Mouse (Mus musculus) midbrain, embryonic 13.5 days (tissue): ENCODE measurements at regions not wholly inside any gene's neighbourhood (a gene's known extent, or its start where the extent isn't known, plus 50 kb on each side); places are given as distances from the start of the nearest gene placed in this dataset.

ENCODE experiments used
- ATAC-seq: fragments of 200-750 bp; cut with Nextera tagmentation; 2 replicates; pipeline ENCODE4 v1.8.0; 2017; ENCODE audit warnings: mild to moderate bottlenecking, moderate TSS enrichment, moderate library complexity
- H3K27ac ChIP-seq: fragments of 300-500 bp; sonication (generic); 2 replicates; pipeline ENCODE4 v1.5.1; 2015; ENCODE audit warnings: inconsistent platforms, mild to moderate bottlenecking, moderate library complexity
- H3K27me3 ChIP-seq: fragments of 300-500 bp; sonication (generic); 2 replicates; pipeline ENCODE4 v1.6.1; 2015; ENCODE audit warnings: mild to moderate bottlenecking, inconsistent platforms
- H3K36me3 ChIP-seq: fragments of 300-500 bp; sonication (generic); 2 replicates; pipeline ENCODE4 v1.6.1; 2015; ENCODE audit warnings: mild to moderate bottlenecking, inconsistent platforms
- H3K4me1 ChIP-seq: fragments of 300-500 bp; sonication (generic); replicated peaks from 2 replicates; pipeline ENCODE4 v1.6.1; 2015; ENCODE audit warnings: inconsistent platforms
- H3K4me2 ChIP-seq: fragments of 300-500 bp; sonication (generic); replicated peaks from 2 replicates; pipeline ENCODE4 v1.6.1; 2015; ENCODE audit warnings: moderate library complexity, mild to moderate bottlenecking, inconsistent platforms
- H3K4me3 ChIP-seq: fragments of 300-500 bp; sonication (generic); replicated peaks from 2 replicates; pipeline ENCODE4 v1.5.1; 2015; ENCODE audit warnings: mild to moderate bottlenecking, inconsistent platforms
- H3K9ac ChIP-seq: fragments of 300-500 bp; sonication (generic); replicated peaks from 2 replicates; pipeline ENCODE4 v1.6.1; 2015; ENCODE audit warnings: mild to moderate bottlenecking, inconsistent platforms
- H3K9me3 ChIP-seq: fragments of 300-500 bp; sonication (generic); 2 replicates; pipeline ENCODE4 v1.6.1; 2016; ENCODE audit warnings: mild to moderate bottlenecking, inconsistent platforms
- WGBS: fragments of 180-500 bp; shearing (Covaris S2); methylation state at CpG from one replicate; pipeline ENCODE4 v1.1.7; 2015; 5-methylcytosine and 5-hydroxymethylcytosine counted together

- ATAC-seq = no peak
Measured at GRCm38 (mm10) chr9:61172421-61172820, 199.7 kb upstream of the Tle3 start.

GRCm38 (mm10) chr9:61173548-61173947, 198.6 kb upstream of the Tle3 start:
- H3K9ac ChIP-seq = no peak overlapping the region
- H3K27ac ChIP-seq = no peak overlapping the region
- 0 out of 2 replicates have a peak, but pooled peaks cover 3% of the 10 kb centered on the region for H3K27me3 ChIP-seq
- no peak for ATAC-seq
- no peak overlapping the region for H3K4me3 ChIP-seq
- H3K36me3 ChIP-seq = no peaks in the 10 kb centered on the region
- H3K4me2 ChIP-seq = no peak overlapping the region
- H3K4me1 ChIP-seq = peaks cover 10% of the 10 kb centered on the region; the same call in 1 of the 2 replicates
- H3K9me3 ChIP-seq = no peaks in the 10 kb centered on the region

More at GRCm38 (mm10) chr9:61172421-61172820, 199.7 kb upstream of the Tle3 start:
- Histone ChIP-seq H3K27ac (no peak overlapping the region), H3K9ac (no peak overlapping the region), H3K4me3 (no peak overlapping the region), H3K36me3 (no peaks in the 10 kb centered on the region), H3K4me1 (peaks cover 10% of the 10 kb centered on the region; the same call in 1 of the 2 replicates), H3K4me2 (no peak overlapping the region), H3K9me3 (no peaks in the 10 kb centered on the region), H3K27me3 (no peaks in the 10 kb centered on the region)

GRCm38 (mm10) chr9:61175381-61175780, 196.8 kb upstream of the Tle3 start:
- Histone ChIP-seq H3K9me3 (no peaks in the 10 kb centered on the region), H3K4me1 (peaks cover 10% of the 10 kb centered on the region; the same call in 1 of the 2 replicates), H3K27ac (no peak overlapping the region), H3K4me3 (no peak overlapping the region), H3K27me3 (0 out of 2 replicates have a peak, but pooled peaks cover 3% of the 10 kb centered on the region), H3K4me2 (no peak overlapping the region), H3K9ac (no peak overlapping the region), H3K36me3 (no peaks in the 10 kb centered on the region)
- no peak for ATAC-seq
- WGBS = 94% methylated on average over 2 of the region's 2 CpGs

- H3K4me3 ChIP-seq = no peak overlapping the region
- 0 out of 2 replicates have a peak, but pooled peaks cover 3% of the 10 kb centered on the region for H3K27me3 ChIP-seq
- ATAC-seq = no peak
- H3K9ac ChIP-seq = no peak overlapping the region
- no peaks in the 10 kb centered on the region for H3K36me3 ChIP-seq
- H3K27ac ChIP-seq = no peak overlapping the region
- H3K4me2 ChIP-seq = no peak overlapping the region
- H3K4me1 ChIP-seq = peaks cover 10% of the 10 kb centered on the region; the same call in 1 of the 2 replicates
- no peaks in the 10 kb centered on the region for H3K9me3 ChIP-seq
- WGBS = 88% methylated on average over 3 of the region's 3 CpGs
Measured at GRCm38 (mm10) chr9:61176856-61177255, 195.3 kb upstream of the Tle3 start.

- H3K4me2 ChIP-seq = no peak overlapping the region
- peaks cover 13% of the 10 kb centered on the region; the same call in 1 of the 2 replicates for H3K4me1 ChIP-seq
- H3K27ac ChIP-seq = no peak overlapping the region
- H3K4me3 ChIP-seq = no peak overlapping the region
- ATAC-seq = no peak
- no peak overlapping the region for H3K9ac ChIP-seq
- WGBS = 66% methylated on average over 8 of the region's 8 CpGs
- H3K36me3 ChIP-seq = no peaks in the 10 kb centered on the region
- H3K27me3 ChIP-seq = no peaks in the 10 kb centered on the region
- H3K9me3 ChIP-seq = no peaks in the 10 kb centered on the region
Measured at GRCm38 (mm10) chr9:61186541-61187420, 185.4 kb upstream of the Tle3 start.

- Histone ChIP-seq H3K27me3 (no peaks in the 10 kb centered on the region), H3K4me1 (peaks cover 13% of the 10 kb centered on the region; the same call in 1 of the 2 replicates), H3K9me3 (no peaks in the 10 kb centered on the region), H3K4me2 (no peak overlapping the region), H3K4me3 (no peak overlapping the region), H3K36me3 (no peaks in the 10 kb centered on the region), H3K9ac (no peak overlapping the region), H3K27ac (no peak overlapping the region)
- 35% methylated on average over 3 of the region's 3 CpGs for WGBS
- 0 out of 2 replicates have a peak, but pooled peaks have one; percentile 40 for ATAC-seq
Measured at GRCm38 (mm10) chr9:61187713-61188399, 184.3 kb upstream of the Tle3 start.

- Histone ChIP-seq H3K36me3 (no peaks in the 10 kb centered on the region), H3K4me3 (no peak overlapping the region), H3K4me1 (peaks cover 13% of the 10 kb centered on the region; the same call in 1 of the 2 replicates), H3K27me3 (no peaks in the 10 kb centered on the region), H3K27ac (no peak overlapping the region), H3K9me3 (no peaks in the 10 kb centered on the region), H3K4me2 (no peak overlapping the region), H3K9ac (no peak overlapping the region)
- 90% methylated on average over 8 of the region's 8 CpGs for WGBS
- ATAC-seq = no peak
Measured at GRCm38 (mm10) chr9:61189295-61189694, 182.9 kb upstream of the Tle3 start.

- H3K27ac ChIP-seq = no peak overlapping the region
Measured at GRCm38 (mm10) chr9:61199077-61199753, 173.0 kb upstream of the Tle3 start.

GRCm38 (mm10) chr9:61199891-61200290, 172.3 kb upstream of the Tle3 start:
- peaks cover 29% of the 10 kb centered on the region for H3K4me1 ChIP-seq

More at GRCm38 (mm10) chr9:61199077-61199753, 173.0 kb upstream of the Tle3 start:
- ATAC-seq = peak; percentile 62
- Histone ChIP-seq H3K4me3 (no peak overlapping the region), H3K9ac (no peak overlapping the region), H3K4me2 (no peak overlapping the region), H3K27me3 (peaks cover 16% of the 10 kb centered on the region), H3K9me3 (no peaks in the 10 kb centered on the region), H3K4me1 (peaks cover 33% of the 10 kb centered on the region), H3K36me3 (no peaks in the 10 kb centered on the region)
- WGBS = 22% methylated on average over 4 of the region's 4 CpGs

GRCm38 (mm10) chr9:61200295-61200955, 171.7 kb upstream of the Tle3 start:
- 26% methylated on average over 5 of the region's 5 CpGs for WGBS
- no peak overlapping the region for H3K9ac ChIP-seq
- no peak overlapping the region for H3K4me2 ChIP-seq
- no peak for ATAC-seq
- no peak overlapping the region for H3K27ac ChIP-seq
- peaks cover 31% of the 10 kb centered on the region for H3K4me1 ChIP-seq
- H3K27me3 ChIP-seq = peaks cover 24% of the 10 kb centered on the region
- H3K4me3 ChIP-seq = no peak overlapping the region
- H3K9me3 ChIP-seq = no peaks in the 10 kb centered on the region
- H3K36me3 ChIP-seq = no peaks in the 10 kb centered on the region

More at GRCm38 (mm10) chr9:61199891-61200290, 172.3 kb upstream of the Tle3 start:
- Histone ChIP-seq H3K27me3 (peaks cover 22% of the 10 kb centered on the region), H3K27ac (no peak overlapping the region), H3K4me2 (no peak overlapping the region), H3K9ac (no peak overlapping the region), H3K9me3 (no peaks in the 10 kb centered on the region), H3K4me3 (no peak overlapping the region), H3K36me3 (no peaks in the 10 kb centered on the region)
- 31% methylated on average over 8 of the region's 8 CpGs for WGBS
- no peak for ATAC-seq

GRCm38 (mm10) chr9:61205049-61205448, 167.1 kb upstream of the Tle3 start:
- no peak overlapping the region for H3K9ac ChIP-seq
- peaks cover 42% of the 10 kb centered on the region for H3K4me1 ChIP-seq
- ATAC-seq = peak; percentile 40; the same call in 1 of the 2 replicates
- no peaks in the 10 kb centered on the region for H3K36me3 ChIP-seq
- peaks cover 21% of the 10 kb centered on the region for H3K27me3 ChIP-seq
- H3K27ac ChIP-seq = no peak overlapping the region; the same call in 1 of the 2 replicates
- H3K4me2 ChIP-seq = no peak overlapping the region
- WGBS = 73% methylated on average over 8 of the region's 8 CpGs
- no peaks in the 10 kb centered on the region for H3K9me3 ChIP-seq
- no peak overlapping the region for H3K4me3 ChIP-seq
